Mouse (Mus musculus) layer of hippocampus, adult 11-12 months (tissue): Measurements from ENCODE around the gene Coro1b.
"Not testable (repeated sequence)": the region's sequence is repeated elsewhere in the genome, so short reads cannot be mapped to it uniquely, and the experiment has no call there.

Experiments used
- DNase-seq: peaks from one replicate; pipeline ENCODE4 v3.0.0; 2022; ENCODE audit warnings: low spot score

Gene Coro1b

DNA sequence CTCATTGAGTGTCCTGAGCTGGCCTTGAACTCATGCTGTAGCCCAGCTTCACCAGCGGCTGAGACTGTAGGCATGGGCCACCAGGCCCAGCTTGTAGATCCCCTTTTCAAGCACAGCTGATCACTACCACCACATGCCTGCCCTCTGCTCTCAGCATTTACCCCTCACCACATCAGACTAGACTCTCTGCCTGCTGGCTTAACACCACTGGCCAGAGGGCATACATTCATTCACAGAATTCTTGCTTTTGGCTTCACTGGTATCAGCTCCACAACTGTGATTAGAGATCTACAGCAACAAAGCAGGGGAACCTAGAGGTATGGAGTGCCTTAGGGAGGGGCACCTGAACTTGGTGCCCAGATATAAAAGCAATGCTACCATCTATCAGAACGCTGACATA, 27.9 kb upstream of the Coro1b start:
- no peak for DNase-seq

DNA sequence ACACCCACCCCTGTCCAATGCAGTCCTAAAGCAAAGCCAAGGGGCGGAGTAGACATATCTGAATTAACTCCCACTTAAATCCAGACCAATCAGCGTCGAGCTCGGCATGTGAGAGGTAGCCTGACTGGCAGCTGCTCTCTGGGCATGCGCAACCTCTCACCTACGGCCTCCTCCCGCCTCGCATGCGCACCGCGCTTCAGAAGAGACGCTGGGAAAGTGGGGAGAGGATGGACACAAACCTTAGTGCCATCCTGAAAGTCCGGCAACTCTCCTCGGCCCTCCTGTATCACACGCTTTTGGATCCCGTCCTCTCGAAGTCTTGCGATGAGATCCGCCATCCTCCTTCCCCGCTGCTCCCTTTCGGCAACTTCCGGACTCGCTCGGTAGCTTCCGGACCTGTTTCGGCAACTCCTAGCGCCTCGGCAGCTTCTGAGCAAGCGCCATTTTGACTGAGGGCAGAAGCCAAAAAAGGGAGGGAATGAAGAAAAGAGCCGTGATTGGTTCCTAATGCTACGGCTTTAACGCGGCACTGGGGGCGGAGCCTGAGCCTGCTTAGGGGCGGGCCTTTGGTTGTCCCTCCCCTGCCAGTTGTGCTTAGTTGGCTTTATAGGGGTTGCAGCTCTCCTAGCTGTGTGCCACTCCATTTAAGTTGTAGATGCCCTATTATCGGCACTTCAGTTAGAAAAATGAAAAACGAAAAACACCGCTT, 27.2 kb upstream of the Coro1b start:
- peak; percentile 98 for DNase-seq

DNA sequence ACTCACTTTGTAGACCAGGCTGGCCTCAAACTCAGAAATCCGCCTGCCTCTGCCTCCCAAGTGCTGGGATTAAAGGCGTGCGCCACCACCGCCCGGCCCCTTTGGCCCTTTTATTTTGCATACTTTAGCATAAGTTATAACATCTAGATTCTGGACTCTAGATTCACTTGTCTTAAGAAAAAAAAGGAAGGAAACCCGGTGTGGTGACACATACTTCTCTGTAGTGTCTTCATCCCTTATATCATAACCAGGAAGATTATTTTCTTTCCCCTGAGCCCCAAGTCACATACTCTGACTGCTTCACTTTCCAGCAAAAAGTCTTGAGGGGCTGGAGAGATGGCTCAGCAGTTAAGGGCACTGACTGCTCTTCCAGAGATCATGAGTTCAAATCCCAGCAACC, 26.5 kb upstream of the Coro1b start:
- DNase-seq, result not testable (repeated sequence)

DNA sequence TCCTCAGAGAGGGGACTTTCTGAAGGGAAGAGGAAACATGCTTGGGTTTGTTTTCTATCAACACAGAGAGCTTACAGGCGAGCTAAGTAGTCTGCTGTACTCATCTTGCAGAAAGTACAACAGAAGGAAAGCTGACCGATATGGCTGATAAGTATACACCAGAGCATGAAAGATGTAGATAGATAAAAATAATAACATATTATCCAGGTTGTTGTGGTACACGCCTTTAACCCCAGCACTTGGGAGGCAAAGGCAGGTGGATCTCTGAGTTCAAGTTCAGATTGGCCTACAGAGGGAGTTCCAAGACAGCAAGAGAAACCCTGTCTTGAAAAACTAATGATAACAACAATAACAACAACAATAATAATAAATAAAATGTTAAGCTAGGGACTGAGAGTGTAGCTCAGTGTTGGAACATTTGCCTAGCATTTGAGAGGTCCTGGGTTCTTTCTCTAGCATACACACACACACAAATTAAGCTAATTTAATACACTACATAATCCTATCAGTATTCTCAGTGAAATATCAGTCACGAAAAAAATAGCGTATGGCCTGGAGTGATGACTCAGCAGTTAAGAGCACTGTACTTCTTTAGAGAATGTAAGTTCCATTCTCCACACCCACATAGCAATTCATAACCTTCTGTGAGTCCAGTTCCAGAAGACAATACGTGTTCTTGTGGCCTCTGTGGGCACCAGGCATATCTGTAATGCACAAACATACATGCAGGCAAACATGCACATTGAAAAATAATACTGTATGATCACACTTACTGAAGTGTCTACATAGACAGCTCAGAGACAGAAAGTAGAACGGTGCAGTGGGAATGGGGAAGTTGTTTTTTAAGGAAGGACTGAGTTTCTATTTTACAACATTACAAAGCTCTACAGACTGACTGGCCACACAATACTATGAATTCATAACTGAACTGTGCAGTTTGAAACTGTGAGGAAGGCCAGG, 25.7 kb upstream of the Coro1b start:
- DNase-seq, result no peak

DNA sequence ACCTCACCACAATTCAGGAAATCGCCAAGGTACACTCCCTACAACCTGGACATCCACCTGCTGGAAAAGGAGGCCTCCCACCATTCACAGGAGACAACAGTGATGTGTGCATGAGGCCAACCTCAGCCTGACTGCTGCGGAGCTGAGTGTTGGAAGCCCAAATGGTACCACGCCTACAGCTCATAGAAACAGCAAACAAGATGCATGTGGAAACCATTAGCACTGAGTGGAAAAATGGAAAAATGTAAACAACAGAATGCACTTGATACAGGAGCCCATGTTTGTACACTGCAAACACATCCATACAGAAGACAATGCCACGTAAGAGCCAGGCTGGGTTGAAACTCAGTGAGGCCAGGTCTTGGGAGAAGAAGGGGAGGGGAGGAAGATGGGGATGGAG, 24.0 kb upstream of the Coro1b start:
- DNase-seq, result no peak

DNA sequence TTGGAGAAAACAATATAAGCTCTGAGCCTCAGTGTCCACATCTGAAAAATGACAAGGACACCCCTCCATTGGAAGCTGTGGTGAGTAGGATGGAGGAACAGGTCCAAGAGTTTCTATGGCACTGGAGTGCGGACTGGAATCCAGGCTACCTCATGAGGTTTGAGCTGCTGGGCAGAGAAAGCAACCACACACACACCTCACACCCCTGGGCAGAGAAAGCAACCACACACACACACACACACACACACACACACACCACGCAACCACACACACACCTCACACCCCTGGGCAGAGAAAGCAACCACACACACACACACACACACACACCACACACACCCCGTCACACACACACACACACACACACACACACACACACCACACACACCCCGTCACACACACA, 23.2 kb upstream of the Coro1b start:
- not testable (repeated sequence) for DNase-seq

DNA sequence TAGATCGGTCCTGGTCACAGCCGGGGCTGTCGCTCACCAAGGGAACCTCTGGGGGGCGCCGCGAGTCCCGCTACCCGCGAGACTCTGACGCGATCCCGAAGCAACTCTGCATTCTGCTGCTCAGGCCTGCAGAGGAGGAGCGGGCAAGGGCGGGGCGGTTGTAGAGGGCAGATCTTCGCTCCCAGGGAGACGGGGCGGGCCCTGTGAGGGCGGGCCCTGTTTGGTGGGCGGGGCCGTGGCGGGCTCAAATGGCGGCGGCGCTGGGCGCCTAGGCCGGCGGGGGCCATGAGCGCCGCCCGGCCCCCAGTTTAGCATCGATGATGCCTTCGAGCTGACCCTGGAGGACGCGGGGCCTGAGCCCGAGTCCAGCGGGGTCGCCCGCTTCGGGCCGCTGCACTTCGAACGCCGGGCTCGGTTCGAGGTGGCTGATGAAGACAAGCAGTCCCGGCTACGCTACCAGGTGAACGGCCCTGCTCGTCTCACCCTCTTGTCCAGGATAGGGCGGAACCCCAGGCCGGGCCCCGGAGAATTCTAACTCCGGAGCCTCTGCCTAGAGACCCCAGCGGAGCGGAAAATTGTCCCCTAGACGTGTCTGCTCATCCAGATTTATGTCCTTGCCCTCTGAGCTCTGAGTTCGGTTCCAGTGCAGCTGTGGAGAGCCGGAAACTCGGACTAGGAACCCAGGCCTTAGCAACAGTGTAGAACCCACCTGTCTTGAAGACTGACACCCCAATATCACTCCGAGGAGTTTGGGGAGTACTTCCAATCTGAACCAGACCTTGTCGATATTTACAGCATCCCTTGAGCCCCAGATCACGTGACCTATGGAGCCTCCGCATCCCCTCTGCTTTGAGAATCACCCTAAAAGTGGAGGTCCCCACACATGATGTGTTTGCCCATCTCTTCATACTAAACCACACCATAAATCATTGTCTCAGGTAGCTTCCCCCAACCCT, 22.4 kb upstream of the Coro1b start, which contains the start of gene Aip:
Gene Aip, minus strand, starts transcription at position 118 of the 956 bp plus-strand sequence.
- DNase-seq, result peak; percentile 98

DNA sequence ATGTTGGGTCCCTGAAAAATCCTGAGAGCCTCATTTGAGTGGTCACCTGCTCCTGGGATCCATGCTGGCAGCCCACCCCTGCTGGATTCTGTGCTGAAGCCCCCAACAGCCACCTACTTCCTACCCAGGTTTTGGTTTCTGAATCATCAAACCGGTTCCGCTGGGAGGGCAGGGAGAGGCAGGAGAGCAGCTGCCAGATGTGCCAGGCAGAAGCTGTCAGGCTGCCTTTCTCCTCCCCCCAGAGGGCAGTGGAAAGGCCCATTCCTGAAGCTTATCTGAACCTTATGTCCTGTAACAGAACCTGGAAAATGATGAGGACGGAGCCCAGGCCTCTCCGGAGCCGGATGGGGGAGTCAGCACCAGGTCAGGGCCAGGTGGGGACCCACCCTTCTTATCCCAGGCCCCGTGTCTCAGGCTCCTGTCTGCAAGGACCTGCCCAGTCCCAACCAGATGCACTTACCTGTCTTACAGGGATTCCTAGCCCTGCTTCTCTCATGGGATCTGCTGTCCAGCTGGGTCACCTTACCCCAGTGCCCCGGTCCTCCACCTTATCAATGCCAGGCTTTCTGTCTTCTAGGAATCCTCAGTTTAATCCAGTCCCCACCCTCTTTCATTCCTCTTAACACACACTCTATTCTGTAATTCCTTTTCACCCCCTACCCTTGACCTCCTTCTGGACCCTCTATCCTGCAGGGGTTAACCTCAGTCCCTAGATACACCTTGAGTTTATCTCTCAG, 21.5 kb upstream of the Coro1b start:
- no peak for DNase-seq

DNA sequence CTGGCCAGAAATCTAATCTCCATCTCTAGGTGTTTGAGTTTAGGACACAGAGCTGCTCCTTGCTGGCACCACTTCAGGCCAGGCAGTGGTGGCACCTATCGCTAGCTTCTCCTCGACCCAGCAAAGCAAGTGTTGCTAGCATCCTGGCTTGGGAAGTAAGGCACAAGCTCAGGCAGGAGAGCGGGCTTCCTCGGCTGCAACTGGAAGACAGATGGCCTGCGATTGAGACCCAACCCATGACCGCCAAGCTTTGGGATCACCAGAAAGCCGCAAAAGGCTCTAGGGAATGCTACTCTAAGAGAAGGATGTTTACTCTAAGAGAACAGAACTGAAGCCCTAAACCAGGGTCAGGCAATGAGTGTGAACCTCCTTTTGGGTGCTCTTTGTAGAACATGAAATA, 19.0 kb upstream of the Coro1b start:
- DNase-seq, result no peak

DNA sequence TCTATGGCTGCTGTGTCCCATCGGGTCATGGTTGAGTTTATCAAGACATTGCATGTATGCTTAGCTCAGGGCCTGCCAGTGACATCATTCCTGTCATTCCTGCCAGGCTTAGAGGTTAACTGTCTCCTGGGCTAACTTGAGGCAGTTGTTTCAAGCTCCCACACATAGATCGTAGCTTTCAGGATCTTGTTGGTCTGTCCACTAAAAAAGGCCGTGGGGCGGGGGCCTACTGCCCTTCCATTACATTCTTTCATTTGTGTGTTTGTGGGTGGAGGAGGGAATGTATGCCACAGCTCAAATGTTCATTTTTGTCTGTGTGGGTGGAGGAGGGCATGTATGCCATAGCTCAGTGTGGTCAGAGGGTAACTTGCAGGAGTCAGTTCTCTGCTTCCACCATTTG, 18.3 kb upstream of the Coro1b start:
- DNase-seq, result no peak

DNA sequence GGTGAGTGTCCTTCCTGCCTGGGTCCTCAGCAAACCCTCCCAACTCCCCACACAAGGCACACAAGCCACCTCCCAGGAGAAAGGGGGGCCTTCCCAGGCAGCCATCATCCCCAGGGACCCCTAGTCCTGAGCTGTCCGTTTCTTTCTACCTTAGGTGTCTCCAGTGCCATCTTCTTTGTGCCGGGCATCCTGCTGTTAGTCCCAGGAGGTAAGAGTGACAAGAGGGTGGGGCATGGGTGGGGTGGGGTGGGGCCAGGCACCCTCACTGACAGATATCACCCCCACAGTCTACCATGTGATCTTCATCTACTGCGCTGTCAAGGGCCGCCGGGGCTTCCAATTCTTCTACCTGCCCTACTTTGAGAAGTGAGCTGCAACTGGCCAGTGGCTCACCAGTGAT, 17.3 kb upstream of the Coro1b start:
- no peak for DNase-seq

DNA sequence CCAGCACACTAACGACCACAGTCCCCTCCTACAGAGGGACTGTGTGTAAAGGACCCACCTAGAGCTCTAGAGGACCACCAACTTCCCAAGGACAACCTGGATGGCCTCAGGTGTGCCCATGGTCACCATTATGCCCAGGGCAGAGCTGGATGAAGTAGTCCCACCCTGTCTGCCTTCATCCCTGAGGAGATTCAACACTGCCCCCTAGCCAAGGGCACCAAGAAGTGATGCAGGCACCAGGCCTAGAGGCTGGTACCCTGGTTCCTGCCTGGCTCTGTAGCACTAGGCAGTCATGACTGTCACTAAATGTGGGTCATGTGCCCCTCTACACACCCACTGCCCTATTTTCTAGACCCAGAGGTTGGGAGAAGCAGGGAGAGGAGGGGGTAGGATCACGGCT, 16.7 kb upstream of the Coro1b start:
- no peak for DNase-seq

DNA sequence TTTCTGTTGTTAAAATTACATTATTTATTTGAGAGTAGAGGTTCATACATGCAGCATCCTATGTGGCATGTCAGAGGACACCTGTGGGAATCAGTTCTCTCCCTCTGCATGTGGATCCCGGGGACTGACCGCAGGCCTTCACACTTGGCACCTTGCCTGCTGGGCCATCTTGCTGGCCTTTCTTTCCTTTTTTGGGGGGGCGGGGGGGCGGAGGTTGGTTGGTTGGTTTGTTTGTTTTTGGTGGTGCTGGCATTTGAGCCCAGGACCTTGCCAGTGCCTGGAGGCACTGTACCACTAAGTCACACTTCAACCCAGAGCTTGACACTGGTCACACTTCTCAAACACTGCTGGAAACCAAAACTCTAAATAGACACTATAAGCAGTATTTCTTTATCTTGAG, 14.1 kb upstream of the Coro1b start:
- no peak for DNase-seq

DNA sequence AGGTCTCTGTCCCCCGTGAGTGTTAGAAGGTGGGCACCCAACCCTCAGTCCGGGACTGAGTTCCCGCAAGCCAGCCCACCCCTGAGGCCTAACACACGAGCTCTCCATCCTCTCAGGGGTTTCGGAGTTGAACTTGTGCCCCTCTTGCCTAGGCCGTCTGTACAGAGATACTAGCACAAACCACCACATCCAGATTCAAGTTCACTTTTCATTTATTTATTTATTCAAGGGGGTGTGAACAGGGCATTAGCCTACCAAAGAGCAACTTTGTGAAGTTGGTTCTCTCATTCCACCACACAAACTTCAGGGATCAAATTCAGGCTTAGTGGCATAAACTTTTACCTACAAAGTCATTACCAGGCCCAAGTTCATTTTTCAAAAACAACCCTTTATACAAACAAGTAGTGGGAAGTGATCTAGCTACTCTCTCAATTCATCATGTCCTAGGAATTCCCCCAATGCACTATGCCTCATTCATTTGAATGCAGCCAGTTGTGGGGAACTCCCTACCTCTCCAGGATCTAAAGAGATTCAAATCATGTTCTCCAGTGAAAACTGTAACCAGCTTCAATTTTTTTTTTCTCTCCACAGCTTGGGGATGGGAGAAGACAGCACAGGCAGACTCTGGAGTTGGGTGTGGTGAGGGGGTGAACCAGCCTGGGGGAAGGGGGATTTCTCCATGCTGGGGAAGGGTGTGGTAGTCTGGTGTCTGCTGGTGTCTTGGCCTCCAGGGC, 13.0 kb upstream of the Coro1b start:
- not testable (repeated sequence) for DNase-seq

DNA sequence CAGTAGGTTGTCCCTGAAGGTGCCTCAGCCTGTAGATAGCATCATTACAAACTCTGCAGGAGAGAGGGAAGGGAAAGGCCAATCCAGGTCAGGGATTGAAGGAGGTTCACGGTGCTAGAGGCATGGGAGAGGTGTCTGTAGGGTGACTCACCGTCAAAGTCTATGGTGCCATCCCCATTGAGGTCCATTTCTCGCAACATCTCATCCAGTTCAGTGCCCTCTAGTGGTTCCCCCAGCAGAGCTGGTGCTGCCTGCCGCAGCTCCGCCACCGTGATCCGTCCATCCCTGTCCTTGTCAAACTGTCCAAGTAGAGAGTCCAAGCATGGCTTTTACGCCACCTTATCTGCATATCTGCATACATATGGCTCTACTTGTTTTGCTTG, 12.5 kb upstream of the Coro1b start:
- not testable (repeated sequence) for DNase-seq

DNA sequence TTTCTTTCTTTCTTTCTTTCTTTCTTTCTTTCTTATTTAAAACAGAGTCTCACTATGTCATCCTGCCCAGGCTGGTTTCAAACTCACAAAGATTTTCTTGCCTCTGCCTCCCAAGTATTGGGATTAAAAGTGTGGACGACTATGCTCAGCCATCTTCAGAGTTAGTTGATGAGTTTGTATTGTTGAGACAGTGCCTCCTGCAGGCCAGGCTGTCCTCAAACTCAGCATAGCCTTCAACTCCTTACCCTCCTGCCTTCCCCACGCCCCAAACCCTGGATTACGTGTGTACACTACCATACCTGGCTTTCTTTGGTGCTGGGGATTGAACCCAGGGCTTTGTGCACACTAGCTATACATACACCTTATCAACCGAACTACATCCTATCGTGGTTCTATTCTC, 12.0 kb upstream of the Coro1b start:
- no peak for DNase-seq

DNA sequence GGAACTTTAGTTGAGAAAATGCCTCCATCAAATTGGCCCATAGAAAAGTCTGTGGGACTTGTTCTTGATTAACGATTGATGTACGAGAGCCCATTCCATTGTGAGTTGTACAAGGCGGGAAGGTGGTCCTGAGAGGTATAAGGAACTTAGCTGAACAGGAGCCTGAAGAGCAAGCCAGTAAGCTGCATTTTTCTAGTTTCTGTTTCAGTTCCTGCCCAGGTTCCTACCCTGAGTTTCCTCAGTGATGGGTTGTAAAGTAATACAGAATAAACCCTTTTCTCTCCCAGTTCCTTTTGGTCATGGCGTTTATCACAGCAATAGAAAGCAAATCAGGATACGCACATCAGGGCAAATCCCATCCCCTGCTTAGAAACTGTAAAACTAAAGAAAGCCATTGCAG, 10.5 kb upstream of the Coro1b start:
- DNase-seq, result no peak

DNA sequence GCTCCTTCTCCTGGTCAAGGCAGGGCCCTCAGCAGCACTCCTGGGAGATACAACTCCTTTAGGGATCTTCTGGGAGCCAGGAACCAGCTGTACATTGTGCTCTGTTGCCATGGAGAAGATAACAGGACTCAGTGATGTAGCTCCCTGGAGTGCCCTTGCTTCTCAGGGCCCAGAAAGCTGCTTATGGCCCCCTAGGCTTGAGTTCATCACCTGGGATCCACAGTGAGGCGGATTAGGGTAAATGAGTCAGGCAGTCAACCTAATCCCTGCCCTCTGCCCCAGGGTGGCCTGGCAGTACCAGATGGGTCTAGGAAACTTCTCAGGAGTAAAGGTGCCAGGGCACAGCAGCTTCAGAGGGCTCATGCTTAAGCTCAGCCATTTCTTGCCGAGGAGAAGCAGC, 9.0 kb upstream of the Coro1b start, which contains the start of gene Gpr152:
Gene Gpr152, plus strand, starts transcription at position 342 of the 400 bp plus-strand sequence.
- DNase-seq, result no peak

DNA sequence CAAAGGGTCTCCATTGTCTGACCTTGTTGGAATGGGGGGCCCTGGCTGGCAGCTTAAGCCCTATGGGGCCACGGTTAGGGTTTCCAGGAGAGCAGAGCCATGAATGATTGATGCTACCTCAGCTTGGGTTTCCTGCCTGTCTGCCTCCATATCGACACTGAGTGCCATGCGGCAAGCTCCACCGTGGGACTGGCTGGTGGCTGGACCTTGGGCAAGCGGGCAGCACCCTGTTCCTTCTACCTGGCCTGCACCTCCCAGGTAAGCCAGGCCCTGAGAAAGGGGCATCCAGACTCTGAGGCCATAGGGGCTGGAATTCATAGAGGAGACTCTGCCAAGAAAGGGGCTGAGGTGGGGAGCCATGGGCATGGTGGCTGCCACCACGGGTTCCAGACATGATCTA, 8.3 kb upstream of the Coro1b start:
- no peak for DNase-seq

DNA sequence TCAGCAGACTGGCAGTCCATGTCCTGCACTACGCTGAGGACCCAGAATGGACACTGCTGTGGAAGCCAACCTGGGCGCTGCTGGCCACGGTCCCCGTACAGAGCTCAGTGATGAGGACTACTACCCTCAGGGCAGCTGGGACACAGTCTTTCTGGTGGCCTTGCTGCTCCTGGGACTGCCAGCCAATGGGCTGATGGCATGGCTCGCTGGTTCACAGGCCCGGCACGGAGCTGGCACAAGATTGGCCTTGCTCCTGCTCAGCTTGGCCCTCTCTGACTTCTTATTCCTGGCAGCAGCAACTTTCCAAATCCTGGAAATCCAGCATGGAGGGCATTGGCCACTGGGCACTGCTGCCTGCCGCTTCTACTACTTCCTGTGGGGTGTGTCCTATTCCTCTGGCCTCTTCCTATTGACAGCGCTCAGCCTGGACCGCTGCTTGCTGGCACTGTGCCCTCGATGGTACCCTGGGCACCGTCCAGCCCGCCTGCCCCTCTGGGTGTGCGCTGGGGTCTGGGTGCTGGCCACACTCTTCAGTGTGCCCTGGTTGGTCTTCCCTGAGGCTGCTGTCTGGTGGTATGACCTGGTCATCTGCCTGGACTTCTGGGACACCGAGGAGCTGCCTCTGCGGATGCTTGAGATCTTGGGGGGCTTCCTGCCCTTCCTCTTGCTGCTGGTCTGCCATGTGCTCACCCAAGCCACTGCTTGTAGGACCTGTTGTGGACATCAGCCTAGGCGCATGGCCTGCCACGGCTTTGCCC, 5.8 kb upstream of the Coro1b start:
- no peak for DNase-seq
